Mouse (Mus musculus) ES-E14 (cell line): ENCODE results near the gene Hdac9. TPM values are rescaled to one million over a fixed set of nuclear protein-coding genes. Genes with fewer than 3 reads are reported as not detected.

Experiments used
- DNase-seq: peaks from one replicate; pipeline ENCODE4 v3.0.0-alpha.2; 2013; ENCODE audit warnings: low read depth, low spot score
- H3K27ac ChIP-seq: 2 replicates; pipeline ENCODE4 v1.5.1; 2012; ENCODE audit warnings: low read depth, mild to moderate bottlenecking, low read length, moderate library complexity, mixed read lengths; ENCODE audit not compliant: poor library complexity, insufficient read depth, severe bottlenecking
- H3K36me3 ChIP-seq: 2 replicates; pipeline ENCODE4 v1.6.1; 2012; ENCODE audit warnings: mild to moderate bottlenecking, low read length, moderate library complexity, mixed read lengths; ENCODE audit not compliant: control insufficient read depth, poor library complexity, insufficient read depth, severe bottlenecking
- H3K4me1 ChIP-seq, 2 experiments: fragments of 150-350 bp in 1 of 2; sonication (generic) in 1 of 2; 2 replicates each; pipeline ENCODE4 v1.6.1; 2012; ENCODE audit warnings: low read length in 2 of 2, mild to moderate bottlenecking in 1 of 2, mixed read lengths in 1 of 2; ENCODE audit not compliant: control insufficient read depth in 2 of 2, insufficient read depth in 2 of 2, poor library complexity in 1 of 2
- H3K4me3 ChIP-seq, 2 experiments: fragments of 150-350 bp in 1 of 2; sonication (generic) in 1 of 2; 2 replicates each; pipeline ENCODE4 v1.5.1; 2012; ENCODE audit warnings: low read length in 2 of 2, low read depth in 1 of 2, mild to moderate bottlenecking in 1 of 2, mixed read lengths in 1 of 2; ENCODE audit not compliant: insufficient read depth in 1 of 2, poor library complexity in 1 of 2, severe bottlenecking in 1 of 2
- H3K9ac ChIP-seq: 2 replicates; pipeline ENCODE4 v1.6.1; 2012; ENCODE audit warnings: low read depth, mild to moderate bottlenecking, low read length, mixed read lengths; ENCODE audit not compliant: poor library complexity, insufficient read depth, severe bottlenecking
- H3K9me3 ChIP-seq: fragments of 150-350 bp; sonication (generic); 2 replicates; pipeline ENCODE4 v1.6.1; 2012; ENCODE audit warnings: low read depth, mild to moderate bottlenecking, low read length; ENCODE audit not compliant: control insufficient read depth, insufficient read depth
- CHD2 ChIP-seq: IDR thresholded peaks from 2 replicates; pipeline ENCODE4 v1.6.1; 2014; ENCODE audit warnings: mild to moderate bottlenecking, low read depth, low read length, inconsistent platforms
- HCFC1 ChIP-seq: IDR thresholded peaks from 2 replicates; pipeline ENCODE4 v1.6.1; 2012; ENCODE audit warnings: low read length, inconsistent platforms, borderline replicate concordance; ENCODE audit not compliant: insufficient read depth
- MAFK ChIP-seq: IDR thresholded peaks from 2 replicates; pipeline ENCODE4 v1.6.1; 2014; ENCODE audit warnings: mild to moderate bottlenecking, low read depth, low read length, inconsistent platforms; ENCODE audit not compliant: insufficient read depth
- ZC3H11A ChIP-seq: IDR thresholded peaks from 2 replicates; pipeline ENCODE4 v1.6.1; 2012; ENCODE audit warnings: low read depth, mild to moderate bottlenecking, inconsistent platforms, low read length, borderline replicate concordance
- ZNF384 ChIP-seq: IDR thresholded peaks from 2 replicates; pipeline ENCODE4 v1.6.1; 2012; ENCODE audit warnings: low read depth, low read length, inconsistent platforms
- in situ Hi-C, 2 experiments: fragments of 600-800 bp; cut with MboI; formaldehyde crosslinking; loops; one replicate each; pipeline ENCODE4 v1.15.1; 2025; ENCODE audit warnings: low sequenced_read_pairs in 2 of 2, inconsistent platforms in 1 of 2; ENCODE audit not compliant: unreplicated experiment in 2 of 2
- total RNA-seq: library from RNA; depleted of rRNA; stranded (reverse); fragments of 300-350 nt; gene quantifications from 2 replicates; pipeline ENCODE4 v1.2.3, GENCODE M21; 2012

Hdac9 gene
- total RNA-seq, 1 experiment, result 0.58 TPM

DNA sequence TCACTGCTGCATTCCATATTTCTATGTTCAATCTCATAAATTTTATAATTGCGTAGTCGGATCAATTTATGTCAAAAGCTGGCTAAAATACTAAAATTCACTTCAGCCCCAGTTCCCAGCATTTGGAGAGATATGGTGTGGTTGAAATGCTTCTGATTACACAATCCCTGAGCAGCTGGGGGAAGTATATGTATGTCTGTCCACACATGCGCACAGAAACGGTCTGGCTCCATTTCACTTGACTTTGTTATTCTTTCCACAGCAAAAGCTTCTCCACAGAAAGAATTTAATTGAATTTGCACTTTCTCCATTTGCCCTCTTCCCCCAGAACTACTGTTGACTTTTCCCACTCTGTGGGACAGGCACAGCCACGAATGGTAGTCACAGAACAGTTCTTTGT is 357.9 kb downstream of the Hdac9 start:
- in situ Hi-C loops, result no loop called here
- no peak for DNase-seq
- Histone ChIP-seq H3K4me3 (no peak overlapping the region), H3K27ac (no peak overlapping the region), H3K4me1 (no peaks in the 10 kb centered on the region), H3K9me3 (no peaks in the 10 kb centered on the region), H3K9ac (no peak overlapping the region), H3K36me3 (no peaks in the 10 kb centered on the region)
- no peak for TF ChIP-seq HCFC1
- TF ChIP-seq ZNF384, result no peak
- no peak for TF ChIP-seq ZC3H11A
- TF ChIP-seq CHD2, result no peak
- no peak for TF ChIP-seq MAFK

DNA sequence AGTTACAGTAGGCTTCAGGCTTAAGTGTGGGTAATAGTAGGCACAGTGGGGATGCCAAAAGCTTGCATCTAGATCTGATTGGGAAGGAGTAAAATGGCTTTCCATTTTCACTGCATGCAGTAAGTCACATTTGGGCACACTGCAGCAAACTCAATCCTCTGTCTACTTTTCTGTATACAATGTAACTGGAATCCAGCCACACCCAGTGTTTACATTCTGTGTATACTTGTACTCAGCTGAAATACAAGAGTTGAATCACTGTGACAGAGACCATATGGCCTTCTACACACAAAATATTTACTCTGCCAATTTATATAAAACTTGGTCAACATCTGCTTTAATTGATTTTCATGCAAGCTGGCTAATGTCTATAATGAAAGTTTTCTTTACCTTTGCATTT is 362.1 kb downstream of the Hdac9 start:
- Histone ChIP-seq H3K27ac (no peak overlapping the region), H3K36me3 (no peaks in the 10 kb centered on the region), H3K9ac (no peak overlapping the region), H3K9me3 (no peaks in the 10 kb centered on the region), H3K4me3 (no peak overlapping the region), H3K4me1 (no peaks in the 10 kb centered on the region)
- DNase-seq, result no peak
- no peak for TF ChIP-seq HCFC1
- TF ChIP-seq ZC3H11A, result no peak
- TF ChIP-seq CHD2, result no peak
- no peak for TF ChIP-seq ZNF384
- TF ChIP-seq MAFK, result no peak
- in situ Hi-C loops, result no loop called here

DNA sequence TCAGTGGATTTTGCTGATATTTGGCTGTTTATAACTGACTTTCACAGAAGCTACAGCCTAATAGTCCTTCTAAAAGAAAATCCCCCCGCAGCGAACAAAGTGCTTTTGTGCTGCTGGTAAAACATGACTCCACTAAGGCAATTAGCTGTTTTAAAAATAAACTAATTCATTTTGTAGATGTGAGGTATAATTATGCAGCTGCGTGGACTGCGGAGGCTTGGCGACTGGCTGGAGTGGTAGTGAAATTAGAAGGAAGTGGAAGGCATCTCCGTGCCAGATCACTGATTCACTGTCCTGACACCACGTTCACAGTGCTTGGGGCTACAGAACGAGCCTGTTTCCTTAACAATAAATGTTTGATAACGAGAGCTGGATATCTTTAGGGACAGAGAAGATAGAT is 366.6 kb downstream of the Hdac9 start:
- Histone ChIP-seq H3K9me3 (no peaks in the 10 kb centered on the region), H3K4me1 (no peaks in the 10 kb centered on the region), H3K4me3 (no peak overlapping the region), H3K27ac (no peak overlapping the region), H3K9ac (no peak overlapping the region), H3K36me3 (no peaks in the 10 kb centered on the region)
- no peak for TF ChIP-seq ZNF384
- no peak for TF ChIP-seq MAFK
- no peak for TF ChIP-seq CHD2
- TF ChIP-seq HCFC1, result no peak
- TF ChIP-seq ZC3H11A, result no peak
- DNase-seq, result no peak
- in situ Hi-C loops, result no loop called here

DNA sequence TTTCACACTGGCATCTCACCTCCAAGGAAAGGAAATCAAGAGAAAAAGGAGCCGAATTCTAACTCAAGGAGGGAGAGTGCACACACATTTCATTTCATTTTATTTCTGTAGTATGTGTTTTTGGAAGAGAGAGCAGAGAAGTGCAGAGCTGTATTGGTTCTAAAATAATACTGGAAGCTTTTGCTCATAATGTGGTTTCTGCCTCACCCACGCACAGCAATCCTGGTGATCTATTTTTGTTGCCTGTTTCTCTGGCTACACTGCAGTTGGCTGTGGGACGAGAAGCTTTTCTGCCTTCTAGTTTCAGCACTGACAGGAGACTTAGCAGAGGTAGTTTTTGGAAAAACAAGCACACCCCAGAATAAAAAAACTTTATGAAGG is 387.7 kb downstream of the Hdac9 start:
- Histone ChIP-seq H3K9ac (no peak overlapping the region), H3K9me3 (no peaks in the 10 kb centered on the region), H3K4me1 (peaks cover 0 to 6% of the 10 kb centered on the region in 2 experiments; a peak in 2 of 4 replicates), H3K4me3 (no peak overlapping the region), H3K36me3 (no peaks in the 10 kb centered on the region), H3K27ac (no peak overlapping the region)
- no peak for DNase-seq
- in situ Hi-C loops, result no loop called here
- no peak for TF ChIP-seq MAFK
- no peak for TF ChIP-seq ZC3H11A
- no peak for TF ChIP-seq HCFC1
- no peak for TF ChIP-seq CHD2
- TF ChIP-seq ZNF384, result no peak
